Mouse (Mus musculus) lung, postnatal 0 days (tissue): ENCODE results near the gene Kif3a. TPM values are rescaled to one million over a fixed set of nuclear protein-coding genes. Genes with fewer than 3 reads are reported as not detected.

ENCODE experiments used
- ATAC-seq: fragments of 200-750 bp; cut with Nextera tagmentation; 2 replicates; pipeline ENCODE4 v1.8.0; 2017; ENCODE audit warnings: moderate library complexity
- DNase-seq: peaks from one replicate; pipeline ENCODE4 v3.0.0-alpha.2; 2016; ENCODE audit warnings: low spot score
- H3K27ac ChIP-seq: fragments of 300-500 bp; sonication (generic); 2 replicates; pipeline ENCODE4 v1.5.1; 2014; ENCODE audit warnings: antibody characterized with exemption, mild to moderate bottlenecking, low read length, mixed read lengths
- H3K27me3 ChIP-seq: fragments of 300-500 bp; sonication (generic); replicated peaks from 2 replicates; pipeline ENCODE4 v1.6.1; 2014; ENCODE audit warnings: low read length, mixed read lengths; ENCODE audit not compliant: insufficient read depth
- H3K36me3 ChIP-seq: fragments of 300-500 bp; sonication (generic); 2 replicates; pipeline ENCODE4 v1.6.1; 2014; ENCODE audit warnings: low read length, mixed read lengths; ENCODE audit not compliant: insufficient read depth
- H3K4me1 ChIP-seq: fragments of 300-500 bp; sonication (generic); 2 replicates; pipeline ENCODE4 v1.6.1; 2014; ENCODE audit warnings: antibody characterized with exemption, low read depth, low read length, mixed read lengths; ENCODE audit not compliant: insufficient read depth
- H3K4me2 ChIP-seq: fragments of 300-500 bp; sonication (generic); replicated peaks from 2 replicates; pipeline ENCODE4 v1.6.1; 2014; ENCODE audit warnings: low read depth, mild to moderate bottlenecking, low read length, moderate library complexity, mixed read lengths
- H3K4me3 ChIP-seq: fragments of 300-500 bp; sonication (generic); 2 replicates; pipeline ENCODE4 v1.5.1; 2014; ENCODE audit warnings: low read depth, low read length
- H3K9ac ChIP-seq: fragments of 300-500 bp; sonication (generic); replicated peaks from 2 replicates; pipeline ENCODE4 v1.6.1; 2014; ENCODE audit warnings: low read depth, mild to moderate bottlenecking
- H3K9me3 ChIP-seq: fragments of 300-500 bp; sonication (generic); 2 replicates; pipeline ENCODE4 v1.6.1; 2016; ENCODE audit warnings: low read length, mixed read lengths
- CTCF ChIP-seq: IDR thresholded peaks from 2 replicates; pipeline ENCODE4 v1.5.1; 2016; ENCODE audit warnings: antibody characterized with exemption, mild to moderate bottlenecking
- EP300 ChIP-seq: IDR thresholded peaks from 2 replicates; pipeline ENCODE4 v1.6.1; 2016; ENCODE audit warnings: antibody characterized with exemption, mild to moderate bottlenecking, control low read depth
- WGBS: fragments of 180-500 bp; shearing (Covaris S2); extraction: QIAGEN DNeasy Blood & Tissue Kit; methylation state at CpG from one replicate; pipeline ENCODE4 v1.1.7; 2014; 5-methylcytosine and 5-hydroxymethylcytosine counted together
- polyA plus RNA-seq: library from polyadenylated mRNA; unstranded; fragments of >200 nt; fragmentation: Nextera tagmentation; extraction: Ambion mirVana; gene quantifications from 2 replicates; pipeline ENCODE4 v1.2.1, GENCODE M21; 2015

Gene Kif3a
- polyA plus RNA-seq, 1 experiment from 2014 or later: 39.9 TPM

DNA sequence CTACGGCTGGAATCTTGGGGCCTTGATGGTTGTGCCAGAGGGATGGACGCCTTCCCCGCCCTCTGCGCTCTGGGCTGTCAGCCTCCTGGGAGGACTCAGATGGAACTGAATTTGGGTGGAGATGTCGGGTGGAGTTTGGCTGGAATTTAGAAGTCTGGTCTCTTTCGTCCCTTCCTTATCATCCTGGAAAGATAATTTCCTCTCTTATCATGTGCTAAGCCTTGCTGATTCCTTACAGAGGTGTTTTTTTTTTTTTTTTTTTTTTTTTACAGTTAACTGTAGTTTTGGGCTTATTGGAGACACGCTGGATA lies 45.4 kb upstream of the Kif3a start:
- H3K9ac ChIP-seq: no peak overlapping the region
- 78% methylated on average over 7 of the region's 7 CpGs for WGBS

DNA sequence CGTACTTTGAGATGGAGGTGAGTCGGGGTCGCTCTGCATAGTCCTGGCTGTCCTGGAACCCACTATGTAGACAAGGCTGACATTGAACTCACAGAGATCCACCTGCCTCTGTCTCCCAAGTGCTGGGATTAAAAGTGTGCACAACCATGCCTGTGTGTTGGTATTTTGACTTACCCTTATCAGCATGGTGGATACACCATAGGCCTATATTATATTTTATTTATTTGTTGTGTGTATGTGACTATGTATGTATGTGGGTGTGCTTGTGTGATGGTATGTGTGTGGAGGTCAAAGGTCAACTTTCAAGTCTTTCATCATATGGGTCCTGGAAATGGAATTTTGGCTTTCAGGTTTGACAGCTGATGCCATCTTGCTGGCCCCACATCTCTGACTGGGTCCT lies 44.8 kb upstream of the Kif3a start:
- ATAC-seq: no peak
- TF ChIP-seq EP300 (no peak), CTCF (no peak)
- no peak overlapping the region for H3K4me2 ChIP-seq
- no peak overlapping the region for H3K9ac ChIP-seq
- DNase-seq: no peak
- no peak overlapping the region for H3K27ac ChIP-seq
- peaks cover 14% of the 10 kb centered on the region for H3K4me1 ChIP-seq
- H3K4me3 ChIP-seq: no peak overlapping the region
- no peaks in the 10 kb centered on the region for H3K9me3 ChIP-seq
- no peaks in the 10 kb centered on the region for H3K36me3 ChIP-seq
- WGBS: 100% methylated on average over 3 of the region's 3 CpGs
- no peaks in the 10 kb centered on the region for H3K27me3 ChIP-seq

More for the DNA sequence above, 45.4 kb upstream of the Kif3a start:
- no peak for TF ChIP-seq CTCF
- no peak for TF ChIP-seq EP300
- Histone ChIP-seq H3K4me3 (no peak overlapping the region), H3K27me3 (no peaks in the 10 kb centered on the region), H3K4me1 (peaks cover 14% of the 10 kb centered on the region), H3K4me2 (peak overlapping the region; percentile 85; the same call in 1 of the 2 replicates), H3K9me3 (no peaks in the 10 kb centered on the region), H3K27ac (no peak overlapping the region), H3K36me3 (no peaks in the 10 kb centered on the region)
- no peak for DNase-seq
- no peak for ATAC-seq

GRCm38 (mm10) chr11:53522930-53523329 lies 44.2 kb upstream of the Kif3a start:
- 53% methylated on average over 9 of the region's 9 CpGs for WGBS
- no peak overlapping the region for H3K9ac ChIP-seq

DNA sequence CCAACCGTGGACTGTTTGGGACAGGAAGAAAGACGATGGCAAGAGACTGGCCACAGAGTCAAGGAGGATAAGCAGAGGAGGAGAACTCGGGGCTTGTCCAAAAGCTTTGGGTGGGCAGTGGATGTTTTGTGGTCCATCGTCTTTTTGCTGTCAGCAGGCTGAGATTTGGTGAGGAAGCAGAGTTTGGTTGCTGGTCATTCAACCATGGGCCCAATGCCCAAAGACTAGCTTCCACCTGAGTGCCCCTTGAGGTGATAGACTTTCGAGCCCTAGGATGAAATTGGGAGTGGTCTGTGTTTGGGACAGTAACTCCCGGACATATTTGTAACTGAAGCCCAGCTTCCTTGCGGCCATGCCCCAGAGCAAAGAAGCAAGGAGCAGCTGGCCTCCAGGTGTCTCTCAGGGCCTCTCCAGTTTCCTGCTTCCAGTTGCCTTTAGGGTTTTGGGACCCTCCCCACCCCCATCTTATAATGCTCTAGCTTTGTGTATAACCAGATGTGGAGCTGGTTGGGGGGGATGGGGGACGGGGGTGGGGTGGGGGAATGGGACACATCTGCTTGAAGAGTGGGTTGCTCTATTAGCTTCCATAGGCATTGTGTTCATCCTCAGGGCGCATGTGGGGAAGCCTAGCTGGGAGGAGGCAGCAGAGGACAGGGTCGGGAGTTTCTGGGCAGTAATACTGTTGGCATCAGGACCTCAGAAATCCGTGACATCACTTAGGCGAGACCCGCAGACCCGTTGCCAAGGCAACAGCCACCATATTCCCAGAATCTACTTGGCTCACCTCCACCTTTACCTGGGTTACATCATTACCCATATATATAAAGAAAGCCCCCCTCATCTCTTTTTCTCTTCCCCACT lies 43.4 kb upstream of the Kif3a start:
- peaks cover 14% of the 10 kb centered on the region for H3K4me1 ChIP-seq

More at GRCm38 (mm10) chr11:53522930-53523329, 44.2 kb upstream of the Kif3a start:
- no peak for ATAC-seq
- H3K36me3 ChIP-seq: no peaks in the 10 kb centered on the region
- H3K27me3 ChIP-seq: no peaks in the 10 kb centered on the region
- H3K4me2 ChIP-seq: no peak overlapping the region
- peaks cover 14% of the 10 kb centered on the region for H3K4me1 ChIP-seq
- no peak for TF ChIP-seq EP300
- TF ChIP-seq CTCF: no peak
- H3K4me3 ChIP-seq: no peak overlapping the region
- H3K9me3 ChIP-seq: no peaks in the 10 kb centered on the region
- H3K27ac ChIP-seq: no peak overlapping the region
- DNase-seq: no peak

DNA sequence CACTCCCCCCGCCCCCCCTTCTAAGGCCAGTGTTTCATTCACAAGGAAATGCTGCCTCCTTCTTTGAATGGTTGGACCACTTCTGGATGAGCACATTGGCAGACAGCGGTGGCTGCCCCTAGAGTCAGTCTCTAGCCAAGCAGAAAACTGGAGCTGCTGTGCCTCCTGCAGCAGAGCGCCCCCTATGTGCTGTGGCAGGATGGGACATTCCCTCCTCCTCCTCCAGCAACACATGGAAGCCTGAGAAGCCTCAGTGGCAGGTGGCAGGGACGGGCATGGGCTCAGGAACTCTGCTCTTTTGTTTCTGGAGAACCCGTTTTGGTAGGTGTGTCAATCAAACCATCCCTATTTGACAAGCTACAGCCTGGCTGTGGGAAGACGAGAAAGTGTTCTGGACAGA lies 42.3 kb upstream of the Kif3a start:
- WGBS: 75% methylated on average over 6 of the region's 6 CpGs
- no peak for DNase-seq
- H3K4me3 ChIP-seq: no peak overlapping the region
- no peak overlapping the region for H3K27ac ChIP-seq
- ATAC-seq: no peak
- no peak overlapping the region for H3K4me2 ChIP-seq
- peak; percentile 75 for TF ChIP-seq CTCF
- TF ChIP-seq EP300: no peak
- no peak overlapping the region for H3K9ac ChIP-seq
- no peaks in the 10 kb centered on the region for H3K27me3 ChIP-seq
- H3K9me3 ChIP-seq: no peaks in the 10 kb centered on the region
- peaks cover 18% of the 10 kb centered on the region for H3K4me1 ChIP-seq
- no peaks in the 10 kb centered on the region for H3K36me3 ChIP-seq

More for the DNA sequence above, 43.4 kb upstream of the Kif3a start:
- DNase-seq: no peak
- 82% methylated on average over 14 of the region's 14 CpGs for WGBS
- Histone ChIP-seq H3K27ac (no peak overlapping the region), H3K4me3 (no peak overlapping the region), H3K9me3 (no peaks in the 10 kb centered on the region), H3K27me3 (no peaks in the 10 kb centered on the region), H3K36me3 (no peaks in the 10 kb centered on the region), H3K4me2 (no peak overlapping the region), H3K9ac (no peak overlapping the region)
- TF ChIP-seq EP300 (no peak), CTCF (no peak)
- no peak for ATAC-seq

GRCm38 (mm10) chr11:53525461-53525860 lies 41.7 kb upstream of the Kif3a start:
- ATAC-seq: peak; percentile 53
- peak; percentile 63 for DNase-seq
- Histone ChIP-seq H3K4me3 (no peak overlapping the region), H3K36me3 (no peaks in the 10 kb centered on the region), H3K4me2 (no peak overlapping the region), H3K27me3 (no peaks in the 10 kb centered on the region), H3K9ac (no peak overlapping the region), H3K9me3 (no peaks in the 10 kb centered on the region), H3K4me1 (peaks cover 16% of the 10 kb centered on the region), H3K27ac (peak overlapping the region; percentile 58; the same call in 1 of the 2 replicates)
- WGBS: 40% methylated on average over 4 of the region's 4 CpGs
- TF ChIP-seq EP300 (peak; percentile 36; the same call in 1 of the 2 replicates), CTCF (no peak)
